Mouse (Mus musculus) ES-E14 (cell line): ENCODE data around the gene Nyap2. TPM values are rescaled to one million over a fixed set of nuclear protein-coding genes. Genes with fewer than 3 reads are reported as not detected.

Experiments
- DNase-seq: peaks from one replicate; pipeline ENCODE4 v3.0.0-alpha.2; 2013; ENCODE audit warnings: low read depth, low spot score
- H3K27ac ChIP-seq: 2 replicates; pipeline ENCODE4 v1.5.1; 2012; ENCODE audit warnings: low read depth, mild to moderate bottlenecking, low read length, moderate library complexity, mixed read lengths; ENCODE audit not compliant: poor library complexity, insufficient read depth, severe bottlenecking
- H3K36me3 ChIP-seq: 2 replicates; pipeline ENCODE4 v1.6.1; 2012; ENCODE audit warnings: mild to moderate bottlenecking, low read length, moderate library complexity, mixed read lengths; ENCODE audit not compliant: control insufficient read depth, poor library complexity, insufficient read depth, severe bottlenecking
- H3K4me1 ChIP-seq, 2 experiments: fragments of 150-350 bp in 1 of 2; sonication (generic) in 1 of 2; 2 replicates each; pipeline ENCODE4 v1.6.1; 2012; ENCODE audit warnings: low read length in 2 of 2, mild to moderate bottlenecking in 1 of 2, mixed read lengths in 1 of 2; ENCODE audit not compliant: control insufficient read depth in 2 of 2, insufficient read depth in 2 of 2, poor library complexity in 1 of 2
- H3K4me3 ChIP-seq, 2 experiments: fragments of 150-350 bp in 1 of 2; sonication (generic) in 1 of 2; 2 replicates each; pipeline ENCODE4 v1.5.1; 2012; ENCODE audit warnings: low read length in 2 of 2, low read depth in 1 of 2, mild to moderate bottlenecking in 1 of 2, mixed read lengths in 1 of 2; ENCODE audit not compliant: insufficient read depth in 1 of 2, poor library complexity in 1 of 2, severe bottlenecking in 1 of 2
- H3K9ac ChIP-seq: 2 replicates; pipeline ENCODE4 v1.6.1; 2012; ENCODE audit warnings: low read depth, mild to moderate bottlenecking, low read length, mixed read lengths; ENCODE audit not compliant: poor library complexity, insufficient read depth, severe bottlenecking
- H3K9me3 ChIP-seq: fragments of 150-350 bp; sonication (generic); 2 replicates; pipeline ENCODE4 v1.6.1; 2012; ENCODE audit warnings: low read depth, mild to moderate bottlenecking, low read length; ENCODE audit not compliant: control insufficient read depth, insufficient read depth
- CHD2 ChIP-seq: IDR thresholded peaks from 2 replicates; pipeline ENCODE4 v1.6.1; 2014; ENCODE audit warnings: mild to moderate bottlenecking, low read depth, low read length, inconsistent platforms
- HCFC1 ChIP-seq: IDR thresholded peaks from 2 replicates; pipeline ENCODE4 v1.6.1; 2012; ENCODE audit warnings: low read length, inconsistent platforms, borderline replicate concordance; ENCODE audit not compliant: insufficient read depth
- MAFK ChIP-seq: IDR thresholded peaks from 2 replicates; pipeline ENCODE4 v1.6.1; 2014; ENCODE audit warnings: mild to moderate bottlenecking, low read depth, low read length, inconsistent platforms; ENCODE audit not compliant: insufficient read depth
- ZC3H11A ChIP-seq: IDR thresholded peaks from 2 replicates; pipeline ENCODE4 v1.6.1; 2012; ENCODE audit warnings: low read depth, mild to moderate bottlenecking, inconsistent platforms, low read length, borderline replicate concordance
- ZNF384 ChIP-seq: IDR thresholded peaks from 2 replicates; pipeline ENCODE4 v1.6.1; 2012; ENCODE audit warnings: low read depth, low read length, inconsistent platforms
- in situ Hi-C, 2 experiments: fragments of 600-800 bp; cut with MboI; formaldehyde crosslinking; loops; one replicate each; pipeline ENCODE4 v1.15.1; 2025; ENCODE audit warnings: low sequenced_read_pairs in 2 of 2, inconsistent platforms in 1 of 2; ENCODE audit not compliant: unreplicated experiment in 2 of 2
- total RNA-seq: library from RNA; depleted of rRNA; stranded (reverse); fragments of 300-350 nt; gene quantifications from 2 replicates; pipeline ENCODE4 v1.2.3, GENCODE M21; 2012

Gene Nyap2
- total RNA-seq, 1 experiment, result not detected

- Histone ChIP-seq H3K9me3 (no peaks in the 10 kb centered on the region), H3K36me3 (no peaks in the 10 kb centered on the region), H3K9ac (no peak overlapping the region), H3K4me3 (no peak overlapping the region), H3K4me1 (no peaks in the 10 kb centered on the region), H3K27ac (no peak overlapping the region)
- in situ Hi-C loops, result loop anchor here in 1 of 2 experiments (25.0 kb wide), 1 partner anchor 987 kb away; the partner anchor contains the start of gene Irs1
- DNase-seq, result no peak
- TF ChIP-seq ZNF384, result no peak
- no peak for TF ChIP-seq MAFK
- TF ChIP-seq CHD2, result no peak
- no peak for TF ChIP-seq ZC3H11A
- no peak for TF ChIP-seq HCFC1
Observed at GRCm38 (mm10) chr1:81300735-81301134, 224.0 kb downstream of the Nyap2 start.

DNA sequence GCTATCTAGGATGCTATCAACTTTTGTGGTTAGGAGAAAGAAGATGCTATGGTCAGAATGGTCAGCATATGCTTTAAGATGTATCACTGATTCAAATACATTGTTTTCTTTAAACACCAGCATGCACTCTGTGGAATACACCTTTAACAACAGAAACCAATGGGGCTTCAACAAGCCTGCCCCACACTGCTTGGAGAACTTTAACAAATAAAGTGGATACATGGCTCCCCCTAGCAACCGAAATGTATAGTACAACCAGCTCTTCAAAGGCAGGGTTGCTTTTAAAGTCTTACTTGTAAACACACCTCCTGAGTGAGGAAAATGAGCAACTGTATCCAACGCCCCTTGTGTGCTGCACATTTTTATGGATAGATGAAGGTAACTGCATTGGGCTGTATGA lies 224.9 kb downstream of the Nyap2 start:
- in situ Hi-C loops, result loop anchor here in 1 of 2 experiments (25.0 kb wide), 1 partner anchor 986 kb away; the partner anchor contains the start of gene Irs1
- Histone ChIP-seq H3K9me3 (no peaks in the 10 kb centered on the region), H3K4me3 (no peak overlapping the region), H3K9ac (no peak overlapping the region), H3K27ac (no peak overlapping the region), H3K4me1 (no peaks in the 10 kb centered on the region), H3K36me3 (no peaks in the 10 kb centered on the region)
- TF ChIP-seq ZC3H11A, result no peak
- no peak for TF ChIP-seq CHD2
- TF ChIP-seq HCFC1, result no peak
- no peak for TF ChIP-seq ZNF384
- no peak for TF ChIP-seq MAFK
- DNase-seq, result no peak

GRCm38 (mm10) chr1:81303389-81303788 lies 226.6 kb downstream of the Nyap2 start:
- Histone ChIP-seq H3K27ac (no peak overlapping the region), H3K9me3 (no peaks in the 10 kb centered on the region), H3K9ac (no peak overlapping the region), H3K36me3 (no peaks in the 10 kb centered on the region), H3K4me3 (no peak overlapping the region), H3K4me1 (no peaks in the 10 kb centered on the region)
- TF ChIP-seq ZC3H11A, result no peak
- no peak for TF ChIP-seq MAFK
- TF ChIP-seq ZNF384, result no peak
- no peak for TF ChIP-seq HCFC1
- TF ChIP-seq CHD2, result no peak
- DNase-seq, result no peak
- in situ Hi-C loops, result loop anchor here in 1 of 2 experiments (25.0 kb wide), 1 partner anchor 984 kb away; the partner anchor contains the start of gene Irs1

GRCm38 (mm10) chr1:81307407-81307806 lies 230.7 kb downstream of the Nyap2 start:
- H3K9me3 ChIP-seq, result no peaks in the 10 kb centered on the region
- no peak overlapping the region for H3K27ac ChIP-seq
- no peak for DNase-seq
- H3K4me3 ChIP-seq, result no peak overlapping the region
- no peaks in the 10 kb centered on the region for H3K4me1 ChIP-seq
- H3K36me3 ChIP-seq, result no peaks in the 10 kb centered on the region
- no peak overlapping the region for H3K9ac ChIP-seq
- in situ Hi-C loops, result loop anchor here in 1 of 2 experiments (25.0 kb wide), 1 partner anchor 980 kb away; the partner anchor contains the start of gene Irs1
- TF ChIP-seq CHD2 (no peak), MAFK (no peak), ZC3H11A (no peak), HCFC1 (no peak), ZNF384 (no peak)
